In genomic region chr7:72703652-72704341, GRCm38 (mm10) we compare ENCODE assay signal across 32 mouse cellular contexts.
A peak's percentile ranks its signal among the peaks of the same experiment; 100 is the strongest.
DNase-seq lines count a peak whose midpoint lies in the region; ATAC-seq and TF ChIP-seq lines count a peak whose summit lies in the region.
"Had no signal": no experiment of that assay in that cellular context is flagged by ENCODE, and none has a peak within 500 bp of the region (broad histone marks: within the 10 kb centered on the region; RNA-seq: fewer than 3 reads in every experiment).

No protein-coding gene starts in this region.

- H3K27ac ChIP-seq in limb, embryonic 12.5 days = no peak overlapping the region
- H3K27ac ChIP-seq: embryonic facial prominence, embryonic 13.5 days; forebrain, embryonic 12.5 days; heart, embryonic 10.5 days; heart, embryonic 15.5 days; layer of hippocampus, adult 2 months; left cerebral cortex, adult 2 months; liver, embryonic 15.5 days; lung, embryonic 15.5 days; midbrain, embryonic 12.5 days; stomach, postnatal 0 days had no signal

- peak; percentile 81 for ATAC-seq in limb, embryonic 12.5 days (ENCODE audit: insufficient number of reproducible peaks, insufficient read depth, low FRiP score, low TSS enrichment, low read depth)
- ATAC-seq: forebrain, postnatal 0 days; hindbrain, embryonic 16.5 days; Patski had no signal

- no peaks in the 10 kb centered on the region for H3K27me3 ChIP-seq in limb, embryonic 12.5 days
- H3K27me3 ChIP-seq: embryonic facial prominence, embryonic 13.5 days; forebrain, embryonic 12.5 days; heart, embryonic 15.5 days; liver, embryonic 15.5 days; lung, embryonic 15.5 days; midbrain, embryonic 12.5 days; Patski had no signal

- no peak overlapping the region for H3K9ac ChIP-seq in limb, embryonic 12.5 days (replicated peaks)
- H3K9ac ChIP-seq: embryonic facial prominence, embryonic 13.5 days; forebrain, embryonic 12.5 days; forebrain, postnatal 0 days; heart, embryonic 15.5 days; liver, embryonic 15.5 days; lung, embryonic 15.5 days; midbrain, embryonic 12.5 days had no signal

- TF ChIP-seq CTCF in brain, embryonic 14.5 days (IDR thresholded peaks at IDR 0.05; ENCODE audit: borderline replicate concordance, extremely low read depth, insufficient read depth, insufficient read length) = no peak

- 33% methylated on average over 5 of the region's 5 CpGs for WGBS in limb, embryonic 12.5 days

- TF ChIP-seq POLR2A in brain, embryonic 14.5 days (IDR thresholded peaks at IDR 0.05; ENCODE audit: borderline replicate concordance, extremely low read depth, insufficient read depth, insufficient read length, poor library complexity, severe bottlenecking) = no peak

- no peak overlapping the region for H3K4me3 ChIP-seq in limb, embryonic 12.5 days (replicated peaks)
- H3K4me3 ChIP-seq: embryonic facial prominence, embryonic 13.5 days; erythroblast, embryonic 14.5 days; forebrain, embryonic 12.5 days; heart, embryonic 10.5 days; heart, embryonic 15.5 days; layer of hippocampus, adult 2 months; left cerebral cortex, adult 2 months; liver, embryonic 15.5 days; lung, embryonic 15.5 days; midbrain, embryonic 12.5 days had no signal

- peak; percentile 21 for DNase-seq in cerebellum, adult 11-12 months
- DNase-seq in cerebellum, adult 8-10 months = no peak
- DNase-seq in embryo, embryonic 11 days = peak; percentile 29
- no peak for DNase-seq in embryo, embryonic 10.5 days (ENCODE audit: low spot score)
- peak; percentile 34 for DNase-seq in brain, embryonic 14.5 days (ENCODE audit: low read depth)
- DNase-seq in right cerebral cortex, postnatal 36 days (ENCODE audit: low spot score in 2 of 2) = no peak
- no peak for DNase-seq in ovary, postnatal 36 days (ENCODE audit: low spot score)
- DNase-seq: adrenal gland, postnatal 10 days; forebrain, postnatal 0 days; gastrocnemius, postnatal 25 days; heart, adult 11 months; kidney, adult 18-20 months; kidney, postnatal 36 days; lung, postnatal 36 days; right cerebral cortex, adult 18-20 months; right cerebral cortex, postnatal 4 days; thymus, adult 2 months; thymus, postnatal 36 days had no signal

- no peaks in the 10 kb centered on the region for H3K36me3 ChIP-seq in limb, embryonic 12.5 days
- H3K36me3 ChIP-seq: embryonic facial prominence, embryonic 13.5 days; forebrain, embryonic 12.5 days; heart, embryonic 10.5 days; heart, embryonic 15.5 days; liver, embryonic 15.5 days; lung, embryonic 15.5 days; midbrain, embryonic 12.5 days had no signal

- H3K4me2 ChIP-seq in limb, embryonic 12.5 days = no peak overlapping the region
- H3K4me2 ChIP-seq: embryonic facial prominence, embryonic 13.5 days; forebrain, embryonic 12.5 days; heart, embryonic 15.5 days; liver, embryonic 15.5 days; lung, embryonic 15.5 days; midbrain, embryonic 12.5 days had no signal

- 0 out of 2 replicates have a peak, but pooled peaks cover 4% of the 10 kb centered on the region for H3K4me1 ChIP-seq in limb, embryonic 12.5 days (replicated peaks)
- H3K4me1 ChIP-seq: embryonic facial prominence, embryonic 13.5 days; forebrain, embryonic 12.5 days; heart, embryonic 10.5 days; heart, embryonic 15.5 days; liver, embryonic 15.5 days; midbrain, embryonic 12.5 days had no signal

- H3K9me3 ChIP-seq in limb, embryonic 12.5 days = no peaks in the 10 kb centered on the region
- H3K9me3 ChIP-seq: embryonic facial prominence, embryonic 13.5 days; forebrain, embryonic 12.5 days; heart, embryonic 10.5 days; heart, embryonic 15.5 days; liver, embryonic 15.5 days; lung, embryonic 15.5 days had no signal

Comparison
In these comparisons a context has a peak if more than half of its experiments do, and no peak if none do; other contexts are left out.
1. DNase-seq: peak in cerebellum, adult 11-12 months (single experiment), embryo, embryonic 11 days (single experiment) and brain, embryonic 14.5 days (single experiment); none in cerebellum, adult 8-10 months (single experiment), embryo, embryonic 10.5 days (single experiment), right cerebral cortex, postnatal 36 days (0 of 2) and ovary, postnatal 36 days (single experiment).